Mouse (Mus musculus): Measurements from ENCODE around the gene Bmp2k. TPM values are rescaled to one million over a fixed set of nuclear protein-coding genes. Genes with fewer than 3 reads are reported as not detected.

The Bmp2k gene
- total and polyA plus RNA-seq, 3 experiments: 7.9 to 9.1 (median 8.9) TPM

- TF ChIP-seq E2F4 (IDR thresholded peaks at IDR 0.05; ENCODE audit: insufficient replicate concordance, low read depth, low read length): no peak
- 0 out of 2 replicates have a peak, but pooled peaks have one; percentile 30 for TF ChIP-seq MAZ (IDR thresholded peaks at IDR 0.05; ENCODE audit: low read depth, low read length)
- peak; percentile 42; the same call in 1 of the 2 replicates for TF ChIP-seq ETS1 (conservative IDR thresholded peaks at IDR 0.05; ENCODE audit: low read depth, low read length)
- no peak for TF ChIP-seq ZC3H11A (IDR thresholded peaks at IDR 0.05; ENCODE audit: low read depth, low read length)
- TF ChIP-seq EP300 (IDR thresholded peaks at IDR 0.05; ENCODE audit: low read length): peak; percentile 57; the same call in 1 of the 2 replicates
- TF ChIP-seq JUN (IDR thresholded peaks at IDR 0.05; ENCODE audit: insufficient read depth, low read depth, low read length): peak; percentile 7; the same call in 1 of the 2 replicates
- TF ChIP-seq IRF4 (IDR thresholded peaks at IDR 0.05; ENCODE audit: low read depth, low read length): peak; percentile 58
- TF ChIP-seq MYC (IDR thresholded peaks at IDR 0.05; ENCODE audit: low read depth, low read length): peak; percentile 67
- no peak for TF ChIP-seq GABPA (IDR thresholded peaks at IDR 0.05; ENCODE audit: insufficient replicate concordance, low read depth, low read length)
Measured at GRCm38 (mm10) chr5:96968628-96969027, 28.9 kb upstream of the Bmp2k start (continued).

GRCm38 (mm10) chr5:96969032-96969431 lies 28.5 kb upstream of the Bmp2k start:
- H3K4me3 ChIP-seq (replicated peaks in 1 of 3; ENCODE audit: low read depth in 2 of 3, low read length in 2 of 3, poor library complexity in 1 of 3): peak overlapping the region in 1 of 3 experiments; percentile 43
- no peaks in the 10 kb centered on the region for H3K79me2 ChIP-seq (replicated peaks; ENCODE audit: control insufficient read depth, extremely low read depth, insufficient read depth, poor library complexity, severe bottlenecking)
- no peaks in the 10 kb centered on the region for H3K9me3 ChIP-seq (replicated peaks; ENCODE audit: low read length)
- H3K27ac ChIP-seq (ENCODE audit: insufficient read depth, low read depth): peak overlapping the region; percentile 88
- DNase-seq (ENCODE audit: extremely low read depth): no peak
- TF ChIP-seq NRF1 (IDR thresholded peaks at IDR 0.05; ENCODE audit: low read depth, low read length) (no peak), BHLHE40 (IDR thresholded peaks at IDR 0.05; ENCODE audit: low read depth, low read length) (no peak), ZNF384 (IDR thresholded peaks at IDR 0.05; ENCODE audit: low read depth, low read length) (no peak), RCOR1 (conservative IDR thresholded peaks at IDR 0.05; ENCODE audit: low read depth, low read length) (no peak), RAD21 (IDR thresholded peaks at IDR 0.05; ENCODE audit: low read depth, low read length) (no peak), GABPA (IDR thresholded peaks at IDR 0.05; ENCODE audit: insufficient replicate concordance, low read depth, low read length) (no peak), USF1 (IDR thresholded peaks at IDR 0.05; ENCODE audit: low read depth, low read length) (no peak), E2F4 (IDR thresholded peaks at IDR 0.05; ENCODE audit: insufficient replicate concordance, low read depth, low read length) (no peak), ELF1 (IDR thresholded peaks at IDR 0.05; ENCODE audit: low read depth, low read length) (no peak), SMC3 (IDR thresholded peaks at IDR 0.05; ENCODE audit: low read depth, low read length) (no peak), MAFK (IDR thresholded peaks at IDR 0.05; ENCODE audit: insufficient replicate concordance, low read length) (no peak)
- no peaks in the 10 kb centered on the region for H3K27me3 ChIP-seq (replicated peaks)
- peak overlapping the region; percentile 46 for H3K9ac ChIP-seq (ENCODE audit: insufficient read depth, low read depth)
- H3K36me3 ChIP-seq (replicated peaks in 1 of 2; ENCODE audit: control insufficient read depth in 1 of 2, insufficient read depth in 1 of 2, low read length in 1 of 2): no peaks in the 10 kb centered on the region
- in situ Hi-C loops (cut with MboI; ENCODE audit: low pct_ligation_motif_present, low pct_unique_long_range_greater_than_20kb, low sequenced_read_pairs) (no loop called here), dilution Hi-C loops (cut with MboI; ENCODE audit: extremely low pct_ligation_motif_present, extremely low pct_unique_long_range_greater_than_20kb, low sequenced_read_pairs) (no loop called here)
- H3K4me1 ChIP-seq (ENCODE audit: control insufficient read depth in 1 of 2, insufficient read depth in 2 of 2): peaks cover 13 to 52% of the 10 kb centered on the region in 2 experiments
- H3K4me2 ChIP-seq (ENCODE audit: insufficient read depth, low read depth, poor library complexity, severe bottlenecking): peak overlapping the region; percentile 55

Measured in CH12.LX (cell line).